Mouse (Mus musculus): ENCODE results near the gene Ddah2. TPM values are rescaled to one million over a fixed set of nuclear protein-coding genes. Genes with fewer than 3 reads are reported as not detected.
"Not testable (repeated sequence)": the region's sequence is repeated elsewhere in the genome, so short reads cannot be mapped to it uniquely, and the experiment has no call there.

Gene Ddah2
- total RNA-seq, 2 experiments from 2014 or later: 101 to 115 TPM

DNA sequence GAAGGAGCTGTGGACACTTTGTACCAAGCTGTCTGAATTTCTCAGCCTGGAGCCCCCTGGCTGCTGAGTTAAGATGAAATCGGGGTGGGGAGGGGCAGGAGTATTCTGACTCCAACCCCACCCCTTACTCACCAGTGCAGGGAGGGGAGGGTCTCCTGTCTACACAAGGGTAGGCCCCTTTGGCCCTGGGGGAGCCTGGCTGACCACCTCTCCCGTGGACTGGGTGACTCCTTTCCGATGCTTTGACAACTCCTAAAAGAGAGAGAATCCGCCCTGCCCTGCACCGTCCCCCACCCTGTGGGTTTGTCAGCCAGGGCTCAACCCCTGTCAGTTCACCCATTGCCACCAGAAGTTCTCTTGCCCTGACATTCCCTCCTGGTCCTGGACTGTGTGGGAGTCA lies 32.6 kb upstream of the Ddah2 start:
- intact Hi-C loops (cut with DNase I): no loop called here
- DNase-seq: no peak

GRCm38 (mm10) chr17:35027277-35028068 lies 31.4 kb upstream of the Ddah2 start, which contains the start of gene Sapcd1:
Sapcd1 (minus strand) TSS chr17:35028016.
- DNase-seq: peak; percentile 96
- intact Hi-C loops (cut with DNase I): no loop called here

DNA sequence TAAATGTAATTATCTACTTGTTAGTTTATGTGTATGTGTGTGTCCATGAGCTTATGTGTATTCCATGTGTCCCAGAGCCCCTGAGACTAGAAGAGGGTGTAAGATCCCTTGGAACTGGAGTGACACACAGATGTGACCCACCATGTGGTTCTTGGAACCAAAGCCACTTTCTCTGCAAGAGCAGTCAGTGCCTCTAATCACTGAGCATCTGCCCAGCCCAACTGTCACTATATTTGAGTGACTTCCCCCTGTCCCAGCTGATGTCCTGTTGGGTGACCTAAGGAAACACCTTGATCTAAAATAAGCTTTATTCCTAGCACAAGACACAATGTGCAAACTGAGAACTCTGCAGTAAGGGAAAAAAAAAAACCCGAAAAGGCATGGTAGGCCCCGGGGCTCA lies 30.5 kb upstream of the Ddah2 start:
- intact Hi-C loops (cut with DNase I): no loop called here
- DNase-seq: no peak

DNA sequence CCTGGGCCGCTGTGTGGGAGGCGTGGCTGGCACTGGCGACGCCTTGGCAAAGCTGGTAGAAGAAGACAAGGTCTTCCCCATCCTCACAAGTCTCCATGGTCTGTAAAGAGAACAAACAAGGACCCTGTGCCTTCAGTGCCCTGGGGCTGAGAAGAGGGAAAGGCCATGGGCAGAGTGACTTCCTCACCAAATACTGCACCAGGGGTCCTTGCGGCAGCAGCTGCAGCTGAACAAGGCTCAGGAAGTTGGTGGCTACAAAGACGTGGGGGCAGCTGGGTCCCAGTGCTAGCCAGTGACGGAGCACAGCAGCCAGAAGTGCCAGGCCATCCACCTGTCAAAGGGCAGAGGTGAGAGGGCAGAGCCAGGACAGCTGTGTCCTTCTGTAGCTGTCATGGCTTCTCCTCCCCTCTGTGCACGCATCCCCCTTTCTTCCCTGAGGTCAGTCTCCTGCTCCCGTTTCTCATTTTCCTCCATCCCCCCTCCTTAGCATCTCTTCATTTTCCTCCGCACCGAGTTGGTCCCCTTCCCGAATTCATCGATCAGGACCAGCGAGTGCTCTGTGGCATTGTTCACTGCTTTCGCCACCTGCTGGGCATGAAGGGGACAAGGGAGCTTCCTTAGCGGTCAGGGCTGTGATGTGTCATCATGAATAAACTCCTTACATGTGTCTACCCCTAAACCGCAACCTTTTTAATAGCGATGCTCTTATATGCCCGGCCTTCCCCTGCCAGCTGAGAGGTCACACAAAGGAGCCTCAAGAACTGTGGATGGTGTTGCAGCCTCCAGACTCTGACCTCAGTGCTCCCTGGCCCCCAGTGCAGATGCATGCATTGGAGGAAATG lies 28.9 kb upstream of the Ddah2 start:
- intact Hi-C loops (cut with DNase I): no loop called here
- DNase-seq: no peak

GRCm38 (mm10) chr17:35031272-35031671 lies 27.6 kb upstream of the Ddah2 start:
- no peak for DNase-seq
- intact Hi-C loops (cut with DNase I): no loop called here

- intact Hi-C loops (cut with DNase I): no loop called here
- DNase-seq: no peak
Measured at GRCm38 (mm10) chr17:35031880-35032279, 27.0 kb upstream of the Ddah2 start.

DNA sequence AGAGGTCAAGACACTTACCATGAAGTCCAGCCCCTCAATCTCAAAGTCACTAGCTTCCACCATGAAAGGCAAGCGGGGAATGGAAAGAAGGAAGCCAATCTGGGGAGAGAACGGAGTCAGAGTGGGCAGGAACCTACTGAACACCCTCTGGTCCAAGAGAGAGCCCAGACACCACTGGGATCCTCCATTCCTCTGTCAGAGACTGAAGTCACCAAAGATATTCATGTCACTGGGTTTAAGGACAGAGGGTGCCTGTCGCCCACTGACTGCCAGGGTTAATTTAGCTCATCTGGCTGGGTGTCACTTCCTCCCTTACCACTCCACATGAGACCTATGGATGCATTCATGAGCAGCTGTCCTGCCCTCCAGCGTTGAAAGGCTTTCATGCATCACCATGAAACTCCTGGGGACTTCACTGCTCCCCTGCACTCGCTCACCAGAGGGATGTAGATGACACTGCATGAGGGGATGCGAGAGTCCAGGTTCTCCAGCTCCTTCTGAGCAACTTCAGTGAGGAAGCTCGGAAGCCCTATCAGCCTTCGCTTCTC lies 26.4 kb upstream of the Ddah2 start:
- intact Hi-C loops (cut with DNase I): no loop called here
- DNase-seq: no peak

DNA sequence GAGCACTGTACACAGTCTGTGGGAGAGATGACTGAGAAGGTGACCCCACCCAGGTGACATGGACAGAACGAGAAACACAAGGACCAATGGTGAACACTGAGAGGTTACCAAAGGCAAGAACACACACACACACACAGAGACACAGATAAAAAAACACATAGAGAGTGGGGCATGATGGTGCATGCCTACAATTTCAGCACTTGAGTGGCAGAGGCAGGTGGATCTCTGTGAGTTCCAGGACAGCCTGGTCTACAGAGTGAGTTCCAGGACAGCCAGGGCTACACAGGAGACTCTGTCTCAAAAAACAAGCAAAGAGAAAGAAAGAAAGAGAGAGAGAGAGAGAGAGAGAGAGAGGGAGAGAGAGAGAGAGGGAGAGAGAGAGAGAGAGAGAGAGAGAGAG lies 25.1 kb upstream of the Ddah2 start:
- DNase-seq; intact Hi-C loops (cut with DNase I): not testable (repeated sequence)

- no peak for DNase-seq
- intact Hi-C loops (cut with DNase I): no loop called here
Measured at GRCm38 (mm10) chr17:35034896-35035295, 23.9 kb upstream of the Ddah2 start.

DNA sequence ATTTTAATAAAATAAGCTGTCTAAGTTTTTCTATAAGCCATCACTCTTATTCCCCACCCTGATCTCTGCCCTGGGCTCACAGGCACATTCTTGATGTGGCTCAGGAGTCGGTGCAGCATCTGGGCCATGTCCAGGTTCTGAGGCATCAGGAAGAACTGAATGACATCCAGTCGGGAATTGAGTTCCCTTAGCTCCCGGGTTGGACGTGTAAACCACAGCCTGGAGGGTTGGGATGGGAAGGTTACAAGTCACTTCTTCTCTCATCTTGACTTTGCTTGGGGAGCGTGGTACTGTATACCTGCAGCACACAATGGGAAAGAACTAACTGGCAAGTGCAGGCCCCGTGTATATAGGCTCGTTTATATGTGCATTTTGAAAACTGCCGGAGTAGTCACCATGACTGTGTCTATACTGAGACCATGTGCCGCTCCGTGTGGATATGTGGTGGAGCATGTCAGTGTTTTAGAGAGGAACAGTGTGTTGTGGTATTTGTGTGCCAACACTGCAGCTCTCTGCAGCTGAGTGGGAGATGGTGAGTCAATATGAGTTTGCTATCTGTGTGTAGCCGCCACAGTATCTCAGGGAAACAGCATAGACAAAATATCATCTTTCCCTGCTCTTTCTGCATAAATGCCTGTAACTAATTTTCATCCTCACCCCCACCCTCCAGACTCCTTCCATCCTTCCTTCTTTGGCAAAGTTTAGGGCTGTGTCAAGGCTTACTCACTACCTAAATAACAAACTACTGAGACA lies 19.5 kb upstream of the Ddah2 start:
- intact Hi-C loops (cut with DNase I): no loop called here
- no peak for DNase-seq

- intact Hi-C loops (cut with DNase I): no loop called here
- no peak for DNase-seq
Measured at GRCm38 (mm10) chr17:35043794-35044193, 15.0 kb upstream of the Ddah2 start.

GRCm38 (mm10) chr17:35044904-35045806 lies 13.7 kb upstream of the Ddah2 start:
- intact Hi-C loops (cut with DNase I): no loop called here
- no peak for DNase-seq

DNA sequence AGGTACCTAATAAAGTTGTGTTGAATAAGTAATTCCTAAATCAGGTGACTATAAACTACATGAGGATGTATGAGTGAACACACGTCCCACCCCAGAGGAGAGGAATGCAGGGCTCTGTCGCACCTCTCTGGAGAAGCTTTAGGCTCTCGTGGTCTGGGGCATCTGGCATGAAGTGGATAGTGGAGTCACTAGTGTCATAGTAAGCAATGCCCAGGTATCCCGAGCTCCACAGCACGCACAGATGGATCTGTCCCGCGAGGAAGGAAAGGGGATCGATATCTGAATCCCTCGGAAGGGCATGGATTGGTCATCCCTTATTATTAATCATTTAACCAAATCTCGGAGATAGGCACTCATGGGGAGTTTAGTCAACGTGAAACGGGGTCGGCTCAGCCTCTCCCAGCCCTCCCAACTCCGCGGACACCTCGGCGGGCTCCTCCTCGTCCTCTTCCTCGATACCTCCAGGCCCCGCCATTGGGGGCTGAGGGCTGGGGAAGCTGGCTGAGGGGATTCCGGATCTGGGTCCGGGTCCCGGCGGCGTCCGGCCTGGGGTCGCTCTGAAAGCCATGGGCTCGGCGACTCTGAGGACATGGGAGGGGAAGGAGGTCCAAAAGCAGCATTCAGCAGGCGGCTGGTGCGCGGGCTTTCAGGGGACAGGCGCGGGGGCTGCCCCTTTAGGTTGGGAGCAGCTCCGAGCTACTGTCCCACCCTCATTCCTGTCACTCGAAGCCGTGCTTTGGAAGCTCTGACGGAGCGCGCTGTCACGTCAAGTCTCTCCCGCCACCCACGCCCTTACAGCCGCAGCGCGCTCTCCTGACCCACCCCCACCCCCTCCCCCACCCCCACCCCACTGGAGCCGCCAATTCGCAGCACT lies 12.8 kb upstream of the Ddah2 start:
- no peak for DNase-seq
- intact Hi-C loops (cut with DNase I): no loop called here

GRCm38 (mm10) chr17:35046681-35047455 lies 12.0 kb upstream of the Ddah2 start, which contains the start of gene Msh5:
Msh5 (minus strand) TSS chr17:35046745.
- intact Hi-C loops (cut with DNase I): no loop called here
- DNase-seq: peak; percentile 99

GRCm38 (mm10) chr17:35047688-35048087 lies 11.1 kb upstream of the Ddah2 start:
- intact Hi-C loops (cut with DNase I): no loop called here
- DNase-seq: no peak

- no peak for DNase-seq
- intact Hi-C loops (cut with DNase I): no loop called here
Measured at GRCm38 (mm10) chr17:35048149-35048931, 10.5 kb upstream of the Ddah2 start.

DNA sequence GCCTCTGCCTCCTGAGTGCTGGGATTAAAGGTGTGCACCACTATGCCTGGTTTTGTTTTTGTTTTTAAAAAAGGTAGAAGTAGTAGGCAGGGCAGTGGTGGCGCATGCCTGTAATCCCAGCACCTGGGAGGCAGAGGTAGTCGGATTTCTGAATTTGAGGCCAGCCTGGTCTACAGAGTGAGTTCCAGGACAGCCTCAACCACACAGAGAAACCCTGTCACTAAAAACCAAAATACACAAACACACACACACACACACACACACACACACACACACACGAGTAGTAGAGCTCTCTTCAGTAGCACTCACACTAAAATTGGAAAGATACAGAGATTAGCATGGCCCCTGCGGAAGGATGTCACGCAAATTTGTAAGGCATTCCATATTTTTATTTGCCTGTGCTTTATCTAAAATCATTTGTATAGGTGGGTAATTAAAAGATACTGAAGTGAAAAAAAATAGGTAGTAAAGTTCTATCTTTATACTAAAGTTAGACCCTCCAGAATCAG lies 9.8 kb upstream of the Ddah2 start:
- DNase-seq: no peak
- intact Hi-C loops (cut with DNase I): no loop called here
